In the genomic region with DNA sequence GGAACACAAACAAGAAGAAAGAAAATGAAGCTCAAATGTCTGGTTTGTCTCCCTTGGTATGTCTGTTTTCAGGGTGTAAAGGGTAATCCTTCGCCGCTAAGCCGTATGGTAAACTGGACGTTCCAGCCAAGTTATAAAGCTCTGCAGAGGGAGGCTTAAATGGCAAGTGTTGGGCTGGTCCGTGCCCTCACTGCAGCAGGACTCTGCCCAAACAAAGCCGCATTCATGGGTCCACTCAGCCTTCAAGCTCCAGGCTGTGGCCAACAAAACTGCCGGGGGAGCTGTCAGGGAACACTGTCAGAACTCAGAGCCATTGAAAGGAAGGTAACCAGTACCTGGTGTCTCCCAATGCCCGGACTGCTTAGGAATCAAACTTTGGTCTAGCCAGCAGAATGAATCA, we compare ENCODE assay signal across 8 mouse cellular contexts. TPM values are rescaled to one million over a fixed set of nuclear protein-coding genes. Genes with fewer than 3 reads are reported as not detected.
DNase-seq lines count a peak whose midpoint lies in the region; ATAC-seq lines count a peak whose summit lies in the region.

No protein-coding gene starts in this region.

- H3K4me1 ChIP-seq in heart, embryonic 10.5 days, result peaks cover 8% of the 10 kb centered on the region; the same call in 1 of the 2 replicates
- peaks cover 4% of the 10 kb centered on the region; the same call in 1 of the 2 replicates for H3K4me1 ChIP-seq in brown adipose tissue, adult 24 weeks (ENCODE audit: control insufficient read depth, insufficient read depth, insufficient read length, low read length)
- H3K4me1 ChIP-seq in hindbrain, embryonic 10.5 days (replicated peaks), result peaks cover 11% of the 10 kb centered on the region; the same call in 1 of the 2 replicates
- peaks cover 9% of the 10 kb centered on the region; the same call in 1 of the 2 replicates for H3K4me1 ChIP-seq in limb, embryonic 15.5 days

- WGBS in heart, embryonic 10.5 days, result 66% methylated on average over 8 of the region's 8 CpGs
- 53% methylated on average over 8 of the region's 8 CpGs for WGBS in hindbrain, embryonic 10.5 days
- 43% methylated on average over 8 of the region's 8 CpGs for WGBS in limb, embryonic 15.5 days

- H3K36me3 ChIP-seq in heart, embryonic 10.5 days, result no peaks in the 10 kb centered on the region
- no peaks in the 10 kb centered on the region for H3K36me3 ChIP-seq in hindbrain, embryonic 10.5 days
- no peaks in the 10 kb centered on the region for H3K36me3 ChIP-seq in limb, embryonic 15.5 days

- 0 out of 2 replicates have a peak, but pooled peaks have one; percentile 61 for ATAC-seq in limb, embryonic 15.5 days (ENCODE audit: insufficient number of reproducible peaks, low FRiP score, low TSS enrichment, low read depth)
- ATAC-seq in megakaryocyte, adult 5-6 weeks (ENCODE audit: poor library complexity, severe bottlenecking), result no peak

- no peak overlapping the region for H3K9ac ChIP-seq in limb, embryonic 15.5 days

- peak; percentile 82 for DNase-seq in heart, adult 11 months
- no peak for DNase-seq in heart, embryonic 10.5 days (ENCODE audit: low spot score)
- peak; percentile 21 for DNase-seq in hindbrain, embryonic 10.5 days (ENCODE audit: low spot score)
- no peak for DNase-seq in gastrocnemius, postnatal 25 days
- no peak for DNase-seq in thymus, postnatal 36 days

- no peak overlapping the region for H3K27ac ChIP-seq in heart, embryonic 10.5 days
- peak overlapping the region; percentile 54 for H3K27ac ChIP-seq in brown adipose tissue, adult 24 weeks (replicated peaks; ENCODE audit: low read depth, low read length)
- no peak overlapping the region for H3K27ac ChIP-seq in hindbrain, embryonic 10.5 days
- H3K27ac ChIP-seq in limb, embryonic 15.5 days, result peak overlapping the region; percentile 80

- no peaks in the 10 kb centered on the region for H3K9me3 ChIP-seq in heart, embryonic 10.5 days
- no peaks in the 10 kb centered on the region for H3K9me3 ChIP-seq in hindbrain, embryonic 10.5 days
- no peaks in the 10 kb centered on the region for H3K9me3 ChIP-seq in limb, embryonic 15.5 days

- peak overlapping the region; percentile 17; the same call in 1 of the 2 replicates for H3K4me2 ChIP-seq in limb, embryonic 15.5 days

- H3K27me3 ChIP-seq in heart, embryonic 10.5 days (ENCODE audit: insufficient read depth, poor library complexity, severe bottlenecking), result no peaks in the 10 kb centered on the region
- no peaks in the 10 kb centered on the region for H3K27me3 ChIP-seq in hindbrain, embryonic 10.5 days (ENCODE audit: insufficient read depth, poor library complexity, severe bottlenecking)
- H3K27me3 ChIP-seq in limb, embryonic 15.5 days, result no peaks in the 10 kb centered on the region

- no peak overlapping the region for H3K4me3 ChIP-seq in heart, embryonic 10.5 days
- H3K4me3 ChIP-seq in brown adipose tissue, adult 24 weeks (ENCODE audit: insufficient read depth, low read depth, low read length), result no peak overlapping the region
- no peak overlapping the region for H3K4me3 ChIP-seq in hindbrain, embryonic 10.5 days
- H3K4me3 ChIP-seq in limb, embryonic 15.5 days, result no peak overlapping the region

RNA-seq across cellular contexts. Expression of a gene that starts 16.7 kb away (rescaled TPM):
- polyA plus RNA-seq in heart, embryonic 10.5 days (2016; fragmentation: Nextera tagmentation; extraction: Ambion mirVana), result 7.1 and 10.9 TPM in 2 replicates
- 23.2 and 27.0 TPM in 2 replicates for polyA plus RNA-seq in brown adipose tissue, adult 24 weeks (2012; ENCODE audit: insufficient read depth, insufficient read length, missing spikeins)
- 13.2 and 13.3 TPM in 2 replicates for polyA plus RNA-seq in hindbrain, embryonic 10.5 days (2016; fragmentation: Nextera tagmentation; extraction: Ambion mirVana)
- 9.4 and 11.0 TPM in 2 replicates for polyA plus RNA-seq in limb, embryonic 15.5 days (2015; fragmentation: Nextera tagmentation; extraction: Ambion mirVana)
- 12.9 and 15.0 TPM in 2 replicates for total RNA-seq in megakaryocyte, adult 5-6 weeks (2015)
- 20.0 and 22.6 TPM in 2 replicates for total RNA-seq in megakaryocyte, adult 5-6 weeks (2017)
- 10 to 100 TPM; 10.9 to 11.5 TPM for total RNA-seq in gastrocnemius, postnatal 25 days (2021)

RNA-seq across cellular contexts. Expression of a gene that starts 52.5 kb away (rescaled TPM):
- polyA plus RNA-seq in heart, embryonic 10.5 days (2016; fragmentation: Nextera tagmentation; extraction: Ambion mirVana), result 14.6 TPM in 2 replicates
- polyA plus RNA-seq in brown adipose tissue, adult 24 weeks (2012; ENCODE audit: insufficient read depth, insufficient read length, missing spikeins), result 16.5 and 17.6 TPM in 2 replicates
- 17.7 and 21.1 TPM in 2 replicates for polyA plus RNA-seq in hindbrain, embryonic 10.5 days (2016; fragmentation: Nextera tagmentation; extraction: Ambion mirVana)
- polyA plus RNA-seq in limb, embryonic 15.5 days (2015; fragmentation: Nextera tagmentation; extraction: Ambion mirVana), result 18.1 and 18.4 TPM in 2 replicates
- 6.3 and 9.1 TPM in 2 replicates for total RNA-seq in megakaryocyte, adult 5-6 weeks (2015)
- total RNA-seq in megakaryocyte, adult 5-6 weeks (2017), result 10.7 and 12.8 TPM in 2 replicates
- 10 to 100 TPM; 11.8 to 13.6 TPM for total RNA-seq in gastrocnemius, postnatal 25 days (2021)

Comparison
In these comparisons a context has a peak if more than half of its experiments do, and no peak if none do; other contexts are left out.
1. DNase-seq: peak in heart, adult 11 months (single experiment) and hindbrain, embryonic 10.5 days (single experiment); none in heart, embryonic 10.5 days (single experiment), gastrocnemius, postnatal 25 days (single experiment) and thymus, postnatal 36 days (0 of 2).
2. H3K27ac ChIP-seq: peak in brown adipose tissue, adult 24 weeks (single experiment) and limb, embryonic 15.5 days (single experiment); none in heart, embryonic 10.5 days (single experiment) and hindbrain, embryonic 10.5 days (single experiment).